Mouse (Mus musculus) heart, embryonic 14.5 days (tissue): Measurements from ENCODE around the gene Rwdd1. TPM values are rescaled to one million over a fixed set of nuclear protein-coding genes. Genes with fewer than 3 reads are reported as not detected.
A peak's percentile ranks its signal among the peaks of the same experiment; 100 is the strongest.

Experiments
- ATAC-seq: fragments of 200-750 bp; cut with Nextera tagmentation; 2 replicates; pipeline ENCODE4 v1.8.0; 2017; ENCODE audit warnings: low read depth, moderate TSS enrichment; ENCODE audit not compliant: insufficient number of reproducible peaks, insufficient read depth, low FRiP score
- H3K27ac ChIP-seq, 2 experiments: fragments of 200-500 bp in 1 of 2; fragments of 300-500 bp in 1 of 2; sonication (generic) in 1 of 2; replicated peaks in 1 of 2; 2 replicates each; pipeline ENCODE4 v1.5.1; 2012 to 2014; ENCODE audit warnings: low read depth in 2 of 2, low read length in 2 of 2, control low read depth in 1 of 2, mild to moderate bottlenecking in 1 of 2, mixed read lengths in 1 of 2; ENCODE audit not compliant: control insufficient read depth in 1 of 2, insufficient read depth in 1 of 2
- H3K27me3 ChIP-seq: fragments of 300-500 bp; sonication (generic); 2 replicates; pipeline ENCODE4 v1.6.1; 2014; ENCODE audit warnings: mild to moderate bottlenecking, low read length, control low read depth; ENCODE audit not compliant: control insufficient read depth, insufficient read depth
- H3K36me3 ChIP-seq: fragments of 300-500 bp; sonication (generic); 2 replicates; pipeline ENCODE4 v1.6.1; 2014; ENCODE audit warnings: mild to moderate bottlenecking, control low read depth, low read length, mixed read lengths; ENCODE audit not compliant: control insufficient read depth, insufficient read depth
- H3K4me1 ChIP-seq, 2 experiments: fragments of 200-500 bp in 1 of 2; fragments of 300-500 bp in 1 of 2; sonication (generic) in 1 of 2; 2 replicates each; pipeline ENCODE4 v1.6.1; 2012 to 2014; ENCODE audit warnings: low read length in 2 of 2, control low read depth in 1 of 2, mixed read lengths in 1 of 2; ENCODE audit not compliant: control insufficient read depth in 2 of 2, insufficient read depth in 2 of 2
- H3K4me2 ChIP-seq: fragments of 300-500 bp; sonication (generic); 2 replicates; pipeline ENCODE4 v1.6.1; 2014; ENCODE audit warnings: mild to moderate bottlenecking, low read length
- H3K4me3 ChIP-seq, 2 experiments: fragments of 200-500 bp in 1 of 2; fragments of 300-500 bp in 1 of 2; sonication (generic) in 1 of 2; 2 replicates each; pipeline ENCODE4 v1.5.1; 2012 to 2014; ENCODE audit warnings: low read length in 2 of 2, mild to moderate bottlenecking in 2 of 2, control low read depth in 1 of 2, low read depth in 1 of 2, moderate library complexity in 1 of 2; ENCODE audit not compliant: control insufficient read depth in 1 of 2, insufficient read depth in 1 of 2
- H3K9ac ChIP-seq: fragments of 300-500 bp; sonication (generic); 2 replicates; pipeline ENCODE4 v1.6.1; 2014; ENCODE audit warnings: mild to moderate bottlenecking, low read length
- H3K9me3 ChIP-seq: fragments of 300-500 bp; sonication (generic); 2 replicates; pipeline ENCODE4 v1.6.1; 2016; ENCODE audit warnings: low read length, control low read depth; ENCODE audit not compliant: control insufficient read depth
- WGBS: fragments of 180-500 bp; shearing (Covaris S2); extraction: QIAGEN DNeasy Blood & Tissue Kit; methylation state at CpG from one replicate; pipeline ENCODE4 v1.1.7; 2014; 5-methylcytosine and 5-hydroxymethylcytosine counted together
- polyA plus RNA-seq: library from polyadenylated mRNA; unstranded; fragments of >200 nt; fragmentation: Nextera tagmentation; extraction: Ambion mirVana; gene quantifications from 2 replicates; pipeline ENCODE4 v1.2.1, GENCODE M21; 2014

Rwdd1 gene
- polyA plus RNA-seq: 107 and 109 TPM in 2 replicates

GRCm38 (mm10) chr10:34019302-34020075 lies at the start of gene Rwdd1:
Rwdd1 (minus strand) TSS chr10:34019624.
- Histone ChIP-seq H3K9me3 (no peaks in the 10 kb centered on the region), H3K36me3 (0 out of 2 replicates have a peak, but pooled peaks cover 5% of the 10 kb centered on the region), H3K4me1 (peaks cover 2 to 16% of the 10 kb centered on the region in 2 experiments), H3K4me3 (peak within 1 kb of the TSS; percentile 79 to 84), H3K9ac (peak within 1 kb of the TSS; percentile 90), H3K27ac (peak within 1 kb of the TSS; percentile 97 to 98), H3K4me2 (peak within 1 kb of the TSS; percentile 77), H3K27me3 (no peaks in the 10 kb centered on the region)
- under 1% methylated on average over 82 of the region's 82 CpGs for WGBS
- peak; percentile 100 for ATAC-seq

GRCm38 (mm10) chr10:34066591-34066990 lies 47.2 kb upstream of the Rwdd1 start:
- ATAC-seq: no peak
- Histone ChIP-seq H3K4me3 (no peak overlapping the region), H3K27ac (no peak overlapping the region), H3K4me2 (no peak overlapping the region), H3K27me3 (no peaks in the 10 kb centered on the region), H3K36me3 (no peaks in the 10 kb centered on the region), H3K4me1 (no peaks in the 10 kb centered on the region), H3K9me3 (no peaks in the 10 kb centered on the region), H3K9ac (no peak overlapping the region)
- WGBS: 52% methylated on average over 3 of the region's 3 CpGs

GRCm38 (mm10) chr10:34053987-34054386 lies 34.6 kb upstream of the Rwdd1 start:
- no peaks in the 10 kb centered on the region for H3K27me3 ChIP-seq
- no peak overlapping the region for H3K4me2 ChIP-seq
- H3K36me3 ChIP-seq: no peaks in the 10 kb centered on the region
- no peak overlapping the region for H3K4me3 ChIP-seq
- H3K9me3 ChIP-seq: no peaks in the 10 kb centered on the region
- H3K9ac ChIP-seq: no peak overlapping the region
- H3K27ac ChIP-seq: no peak overlapping the region
- ATAC-seq: no peak
- no peaks in the 10 kb centered on the region for H3K4me1 ChIP-seq
- 62% methylated on average over 2 of the region's 2 CpGs for WGBS

- no peak within 1 kb of the TSS for H3K4me3 ChIP-seq
- no peak for ATAC-seq
- no peaks in the 10 kb centered on the region for H3K4me1 ChIP-seq
- no peaks in the 10 kb centered on the region for H3K36me3 ChIP-seq
- no peak within 1 kb of the TSS for H3K27ac ChIP-seq
- no peak within 1 kb of the TSS for H3K4me2 ChIP-seq
- WGBS: 75% methylated on average over 5 of the region's 5 CpGs
- H3K9me3 ChIP-seq: no peaks in the 10 kb centered on the region
- H3K27me3 ChIP-seq: no peaks in the 10 kb centered on the region
- H3K9ac ChIP-seq: no peak within 1 kb of the TSS
These were observed 24.8 kb upstream of the Rwdd1 start, which contains the start of gene Calhm4 for GRCm38 (mm10) chr10:34044210-34044609. Calhm4 (minus strand) TSS chr10:34044310.

GRCm38 (mm10) chr10:34037401-34037800 lies 18.0 kb upstream of the Rwdd1 start, which contains the start of gene Trappc3l:
Trappc3l (plus strand) TSS chr10:34037597.
- H3K9ac ChIP-seq: no peak within 1 kb of the TSS
- H3K9me3 ChIP-seq: no peaks in the 10 kb centered on the region
- H3K27ac ChIP-seq: no peak within 1 kb of the TSS
- no peak for ATAC-seq
- H3K27me3 ChIP-seq: no peaks in the 10 kb centered on the region
- H3K36me3 ChIP-seq: no peaks in the 10 kb centered on the region
- WGBS: 73% methylated on average over 3 of the region's 3 CpGs
- no peak within 1 kb of the TSS for H3K4me2 ChIP-seq
- peaks cover 2 to 3% of the 10 kb centered on the region in 2 experiments; a peak in 3 of 4 replicates for H3K4me1 ChIP-seq
- H3K4me3 ChIP-seq: no peak within 1 kb of the TSS

GRCm38 (mm10) chr10:34036587-34036986 lies 17.2 kb upstream of the Rwdd1 start:
- ATAC-seq: no peak
- no peak overlapping the region for H3K9ac ChIP-seq
- no peak overlapping the region for H3K4me3 ChIP-seq
- H3K4me2 ChIP-seq: no peak overlapping the region
- no peaks in the 10 kb centered on the region for H3K27me3 ChIP-seq
- 20% methylated on average over 5 of the region's 5 CpGs for WGBS
- H3K36me3 ChIP-seq: no peaks in the 10 kb centered on the region
- peaks cover 2 to 3% of the 10 kb centered on the region in 2 experiments; a peak in 3 of 4 replicates for H3K4me1 ChIP-seq
- no peak overlapping the region for H3K27ac ChIP-seq
- H3K9me3 ChIP-seq: no peaks in the 10 kb centered on the region

GRCm38 (mm10) chr10:34033630-34034305 lies 14.3 kb upstream of the Rwdd1 start:
- Histone ChIP-seq H3K36me3 (no peaks in the 10 kb centered on the region), H3K27ac (no peak overlapping the region), H3K4me1 (peaks cover 2 to 3% of the 10 kb centered on the region in 2 experiments; a peak in 3 of 4 replicates), H3K9me3 (no peaks in the 10 kb centered on the region), H3K9ac (peak overlapping the region; percentile 35), H3K4me3 (0 out of 4 replicates have a peak overlapping the region, but pooled peaks have one; percentile 10 to 22), H3K4me2 (peak overlapping the region; percentile 51), H3K27me3 (no peaks in the 10 kb centered on the region)
- WGBS: 19% methylated on average over 22 of the region's 22 CpGs
- ATAC-seq: peak; percentile 66; the same call in 1 of the 2 replicates
